Mouse (Mus musculus): ENCODE measurements around the gene Gm9918.

DNA sequence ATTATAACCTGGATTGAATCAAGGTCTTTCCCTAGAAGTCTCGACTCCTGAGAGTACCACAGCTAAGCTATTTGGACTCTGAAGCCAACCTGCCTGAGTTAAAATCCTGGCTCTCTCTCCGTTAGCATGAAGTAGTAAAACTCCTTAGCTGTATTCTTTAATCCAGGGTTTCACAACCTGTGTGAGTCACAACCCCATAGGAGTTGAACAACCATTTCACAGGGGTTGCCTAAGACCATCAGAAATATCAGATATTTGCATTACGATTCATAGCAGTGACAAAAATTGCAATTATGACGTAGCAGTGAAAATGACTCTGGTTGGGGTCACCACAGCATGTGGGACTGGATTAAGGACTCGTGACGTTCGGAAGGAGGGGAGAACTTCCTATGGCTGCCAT, 37.6 kb upstream of the Gm9918 start:
- TF ChIP-seq CTCF (IDR thresholded peaks at IDR 0.05; ENCODE audit: low read depth, low read length): no peak
- no peak for TF ChIP-seq POLR2A (IDR thresholded peaks at IDR 0.05; ENCODE audit: extremely low read depth, insufficient read depth, low read length)
